Mouse (Mus musculus) stomach, embryonic 15.5 days (tissue): ENCODE data around the gene Kif26b. TPM values are rescaled to one million over a fixed set of nuclear protein-coding genes. Genes with fewer than 3 reads are reported as not detected.

ENCODE experiments used
- ATAC-seq: fragments of 200-750 bp; cut with Nextera tagmentation; 2 replicates; pipeline ENCODE4 v1.8.0; 2017; ENCODE audit warnings: low read depth, moderate number of reproducible peaks, moderate TSS enrichment; ENCODE audit not compliant: insufficient read depth, low FRiP score
- H3K27ac ChIP-seq: fragments of 300-500 bp; sonication (generic); 2 replicates; pipeline ENCODE4 v1.5.1; 2015; ENCODE audit warnings: mild to moderate bottlenecking, inconsistent platforms
- H3K27me3 ChIP-seq: fragments of 300-500 bp; sonication (generic); replicated peaks from 2 replicates; pipeline ENCODE4 v1.6.1; 2015; ENCODE audit warnings: inconsistent platforms
- H3K36me3 ChIP-seq: fragments of 300-500 bp; sonication (generic); 2 replicates; pipeline ENCODE4 v1.6.1; 2015; ENCODE audit warnings: inconsistent platforms
- H3K4me1 ChIP-seq: fragments of 300-500 bp; sonication (generic); 2 replicates; pipeline ENCODE4 v1.6.1; 2015; ENCODE audit warnings: inconsistent platforms
- H3K4me2 ChIP-seq: fragments of 300-500 bp; sonication (generic); 2 replicates; pipeline ENCODE4 v1.6.1; 2015; ENCODE audit warnings: mild to moderate bottlenecking, inconsistent platforms
- H3K4me3 ChIP-seq: fragments of 300-500 bp; sonication (generic); replicated peaks from 2 replicates; pipeline ENCODE4 v1.5.1; 2015; ENCODE audit warnings: inconsistent platforms
- H3K9ac ChIP-seq: fragments of 300-500 bp; sonication (generic); 2 replicates; pipeline ENCODE4 v1.6.1; 2015; ENCODE audit warnings: inconsistent platforms
- H3K9me3 ChIP-seq: fragments of 300-500 bp; sonication (generic); 2 replicates; pipeline ENCODE4 v1.6.1; 2016; ENCODE audit warnings: inconsistent platforms
- WGBS: fragments of 180-500 bp; shearing (Covaris S2); methylation state at CpG from one replicate; pipeline ENCODE4 v1.1.7; 2015; 5-methylcytosine and 5-hydroxymethylcytosine counted together
- polyA plus RNA-seq: library from polyadenylated mRNA; unstranded; fragments of >200 nt; fragmentation: Nextera tagmentation; extraction: Ambion mirVana; gene quantifications from 2 replicates; pipeline ENCODE4 v1.2.1, GENCODE M21; 2015

The Kif26b gene
- polyA plus RNA-seq, 1 experiment from 2014 or later, result 3.4 TPM

GRCm38 (mm10) chr1:178640719-178641455 lies 112.0 kb downstream of the Kif26b start:
- Histone ChIP-seq H3K9ac (no peak overlapping the region), H3K27ac (no peak overlapping the region), H3K4me2 (no peak overlapping the region), H3K9me3 (no peaks in the 10 kb centered on the region), H3K27me3 (no peaks in the 10 kb centered on the region), H3K4me3 (no peak overlapping the region), H3K4me1 (peaks cover 10% of the 10 kb centered on the region; the same call in 1 of the 2 replicates), H3K36me3 (no peaks in the 10 kb centered on the region)
- 46% methylated on average over 11 of the region's 11 CpGs for WGBS
- no peak for ATAC-seq

- H3K4me3 ChIP-seq, result no peak overlapping the region
- H3K36me3 ChIP-seq, result no peaks in the 10 kb centered on the region
- no peaks in the 10 kb centered on the region for H3K27me3 ChIP-seq
- H3K9ac ChIP-seq, result no peak overlapping the region
- no peak for ATAC-seq
- 75% methylated on average over 2 of the region's 2 CpGs for WGBS
- peaks cover 10% of the 10 kb centered on the region; the same call in 1 of the 2 replicates for H3K4me1 ChIP-seq
- H3K9me3 ChIP-seq, result no peaks in the 10 kb centered on the region
- no peak overlapping the region for H3K4me2 ChIP-seq
- H3K27ac ChIP-seq, result no peak overlapping the region
These were observed 112.9 kb downstream of the Kif26b start for GRCm38 (mm10) chr1:178641788-178642187.

GRCm38 (mm10) chr1:178644954-178645353 lies 116.0 kb downstream of the Kif26b start:
- Histone ChIP-seq H3K9me3 (no peaks in the 10 kb centered on the region), H3K36me3 (no peaks in the 10 kb centered on the region), H3K9ac (no peak overlapping the region), H3K27me3 (no peaks in the 10 kb centered on the region), H3K27ac (no peak overlapping the region), H3K4me2 (no peak overlapping the region), H3K4me1 (0 out of 2 replicates have a peak, but pooled peaks cover 4% of the 10 kb centered on the region), H3K4me3 (no peak overlapping the region)
- WGBS, result 57% methylated on average over 4 of the region's 4 CpGs
- no peak for ATAC-seq

- no peak for ATAC-seq
- Histone ChIP-seq H3K4me3 (no peak overlapping the region), H3K9ac (no peak overlapping the region)
These were observed 117.7 kb downstream of the Kif26b start for GRCm38 (mm10) chr1:178646589-178646988.

GRCm38 (mm10) chr1:178655525-178655924 lies 126.6 kb downstream of the Kif26b start:
- Histone ChIP-seq H3K27me3 (no peaks in the 10 kb centered on the region), H3K27ac (no peak overlapping the region), H3K4me2 (no peak overlapping the region), H3K9me3 (no peaks in the 10 kb centered on the region), H3K4me1 (no peaks in the 10 kb centered on the region), H3K4me3 (no peak overlapping the region), H3K36me3 (no peaks in the 10 kb centered on the region), H3K9ac (no peak overlapping the region)
- no peak for ATAC-seq
- 77% methylated on average over 4 of the region's 4 CpGs for whole genome bisulfite sequencing

More at GRCm38 (mm10) chr1:178646589-178646988, 117.7 kb downstream of the Kif26b start:
- Histone ChIP-seq H3K9me3 (no peaks in the 10 kb centered on the region), H3K4me2 (no peak overlapping the region), H3K27me3 (no peaks in the 10 kb centered on the region), H3K36me3 (no peaks in the 10 kb centered on the region), H3K27ac (no peak overlapping the region), H3K4me1 (no peaks in the 10 kb centered on the region)
- 86% methylated on average over 4 of the region's 4 CpGs for WGBS

- H3K4me1 ChIP-seq, result 0 out of 2 replicates have a peak, but pooled peaks cover 8% of the 10 kb centered on the region
- 21% methylated on average over 3 of the region's 3 CpGs for WGBS
- no peak overlapping the region for H3K4me3 ChIP-seq
- H3K4me2 ChIP-seq, result no peak overlapping the region
- H3K27ac ChIP-seq, result no peak overlapping the region
- no peaks in the 10 kb centered on the region for H3K36me3 ChIP-seq
- no peaks in the 10 kb centered on the region for H3K9me3 ChIP-seq
- no peak overlapping the region for H3K9ac ChIP-seq
- no peak for ATAC-seq
- no peaks in the 10 kb centered on the region for H3K27me3 ChIP-seq
These were observed 132.1 kb downstream of the Kif26b start for GRCm38 (mm10) chr1:178661035-178661434.

- no peak for ATAC-seq
- WGBS, result 23% methylated on average over 5 of the region's 5 CpGs
- no peaks in the 10 kb centered on the region for H3K27me3 ChIP-seq
These were observed 132.6 kb downstream of the Kif26b start for GRCm38 (mm10) chr1:178661556-178661955.

GRCm38 (mm10) chr1:178663539-178663938 lies 134.6 kb downstream of the Kif26b start:
- no peak for ATAC-seq
- H3K9me3 ChIP-seq, result no peaks in the 10 kb centered on the region
- no peaks in the 10 kb centered on the region for H3K36me3 ChIP-seq
- no peaks in the 10 kb centered on the region for H3K27me3 ChIP-seq
- H3K4me1 ChIP-seq, result 0 out of 2 replicates have a peak, but pooled peaks cover 8% of the 10 kb centered on the region
- no peak overlapping the region for H3K27ac ChIP-seq
- no peak overlapping the region for H3K4me2 ChIP-seq
- WGBS, result 57% methylated on average over 1 of the region's 1 CpGs
- no peak overlapping the region for H3K4me3 ChIP-seq
- H3K9ac ChIP-seq, result no peak overlapping the region

More at GRCm38 (mm10) chr1:178661556-178661955, 132.6 kb downstream of the Kif26b start:
- H3K9me3 ChIP-seq, result no peaks in the 10 kb centered on the region
- no peaks in the 10 kb centered on the region for H3K36me3 ChIP-seq
- H3K4me3 ChIP-seq, result no peak overlapping the region
- H3K9ac ChIP-seq, result no peak overlapping the region
- H3K4me1 ChIP-seq, result 0 out of 2 replicates have a peak, but pooled peaks cover 8% of the 10 kb centered on the region
- no peak overlapping the region for H3K27ac ChIP-seq
- H3K4me2 ChIP-seq, result no peak overlapping the region

GRCm38 (mm10) chr1:178664271-178664969 lies 135.5 kb downstream of the Kif26b start:
- Histone ChIP-seq H3K36me3 (no peaks in the 10 kb centered on the region), H3K4me3 (no peak overlapping the region), H3K9ac (no peak overlapping the region), H3K9me3 (no peaks in the 10 kb centered on the region), H3K4me2 (no peak overlapping the region), H3K27ac (no peak overlapping the region), H3K4me1 (0 out of 2 replicates have a peak, but pooled peaks cover 8% of the 10 kb centered on the region), H3K27me3 (no peaks in the 10 kb centered on the region)
- WGBS, result 84% methylated on average over 5 of the region's 5 CpGs
- ATAC-seq, result no peak

GRCm38 (mm10) chr1:178666524-178666923 lies 137.6 kb downstream of the Kif26b start:
- Histone ChIP-seq H3K4me3 (no peak overlapping the region), H3K4me2 (no peak overlapping the region), H3K36me3 (no peaks in the 10 kb centered on the region), H3K4me1 (0 out of 2 replicates have a peak, but pooled peaks cover 8% of the 10 kb centered on the region), H3K27me3 (no peaks in the 10 kb centered on the region), H3K9me3 (no peaks in the 10 kb centered on the region), H3K27ac (no peak overlapping the region), H3K9ac (no peak overlapping the region)
- no peak for ATAC-seq
- WGBS, result 86% methylated on average over 7 of the region's 7 CpGs

- H3K4me3 ChIP-seq, result no peak overlapping the region
- 66% methylated on average over 7 of the region's 7 CpGs for WGBS
- H3K36me3 ChIP-seq, result no peaks in the 10 kb centered on the region
- H3K27me3 ChIP-seq, result no peaks in the 10 kb centered on the region
- H3K4me1 ChIP-seq, result 0 out of 2 replicates have a peak, but pooled peaks cover 4% of the 10 kb centered on the region
- H3K4me2 ChIP-seq, result no peak overlapping the region
- no peak overlapping the region for H3K9ac ChIP-seq
- no peaks in the 10 kb centered on the region for H3K9me3 ChIP-seq
- no peak overlapping the region for H3K27ac ChIP-seq
- no peak for ATAC-seq
These were observed 138.9 kb downstream of the Kif26b start for GRCm38 (mm10) chr1:178667808-178668207.

- 85% methylated on average over 4 of the region's 4 CpGs for WGBS
- no peak for ATAC-seq
- Histone ChIP-seq H3K27ac (no peak overlapping the region), H3K36me3 (no peaks in the 10 kb centered on the region), H3K4me2 (no peak overlapping the region), H3K4me3 (no peak overlapping the region), H3K9me3 (no peaks in the 10 kb centered on the region), H3K4me1 (0 out of 2 replicates have a peak, but pooled peaks cover 4% of the 10 kb centered on the region), H3K27me3 (no peaks in the 10 kb centered on the region), H3K9ac (no peak overlapping the region)
These were observed 140.0 kb downstream of the Kif26b start for GRCm38 (mm10) chr1:178668907-178669306.
